In the genomic region with DNA sequence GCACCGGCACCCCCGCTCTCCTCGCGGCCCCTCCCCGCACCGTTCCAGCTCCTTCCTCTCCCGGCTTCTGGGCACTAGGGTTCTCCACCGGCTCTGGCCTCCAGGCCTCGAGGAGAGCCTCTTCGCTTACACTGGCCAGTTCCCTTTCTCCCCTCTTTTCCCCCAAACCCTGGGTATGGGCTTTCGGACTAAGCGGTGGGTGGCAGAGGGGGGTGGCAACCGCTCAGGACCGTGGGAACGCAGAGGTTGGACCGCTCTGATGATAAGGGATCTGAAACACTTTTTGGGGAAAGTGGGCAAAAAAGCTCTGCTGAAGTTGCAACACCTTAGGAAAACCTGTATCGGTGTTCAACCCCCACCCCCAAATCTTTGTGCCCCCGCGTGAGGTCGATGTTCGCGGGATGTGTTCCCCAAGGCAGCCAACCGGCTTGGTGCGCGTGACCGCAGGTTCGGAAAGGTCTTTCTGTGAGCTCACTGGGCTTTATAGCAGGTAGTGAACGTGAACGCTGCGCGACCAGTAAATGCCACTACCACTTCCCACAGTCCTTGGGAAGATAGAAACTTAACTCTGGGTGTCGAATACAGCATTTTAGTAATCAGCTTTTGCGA, we compare ENCODE assay signal across 8 mouse cellular contexts. TPM values are rescaled to one million over a fixed set of nuclear protein-coding genes. Genes with fewer than 3 reads are reported as not detected.
DNase-seq lines count a peak whose midpoint lies in the region; ATAC-seq lines count a peak whose summit lies in the region.

No protein-coding gene starts in this region.

- peak; percentile 15 for DNase-seq in urinary bladder, postnatal 25 days (ENCODE audit: low spot score)
- no peak for DNase-seq in urinary bladder, postnatal 10 days (ENCODE audit: low spot score)
- peak; percentile 64 to 70 for DNase-seq in cerebellum, postnatal 14 days
- DNase-seq in heart, embryonic 10.5 days (ENCODE audit: low spot score): no peak
- DNase-seq in kidney, adult 8-10 months: peak; percentile 30 to 50
- no peak for DNase-seq in yolk sac, embryonic 10.5 days (ENCODE audit: low spot score)

- peaks cover 33% of the 10 kb centered on the region for H3K27me3 ChIP-seq in heart, embryonic 10.5 days (ENCODE audit: insufficient read depth, poor library complexity, severe bottlenecking)
- peaks cover 53% of the 10 kb centered on the region for H3K27me3 ChIP-seq in liver, embryonic 12.5 days (replicated peaks)

- H3K27ac ChIP-seq in heart, embryonic 10.5 days: peak overlapping the region; percentile 90
- H3K27ac ChIP-seq in liver, embryonic 12.5 days: no peak overlapping the region

- ATAC-seq in liver, embryonic 12.5 days: peak; percentile 48
- ATAC-seq in monocyte, adult 5-6 weeks (replicated peaks; ENCODE audit: insufficient number of reproducible peaks, low FRiP score, low TSS enrichment, poor library complexity, severe bottlenecking): peak; percentile 15

- WGBS in heart, embryonic 10.5 days: under 1% methylated on average over 33 of the region's 33 CpGs
- WGBS in liver, embryonic 12.5 days (ENCODE audit: insufficient replicate concordance): 1% methylated on average over 30 of the region's 33 CpGs

- H3K4me2 ChIP-seq in liver, embryonic 12.5 days: peak overlapping the region; percentile 75

- H3K9ac ChIP-seq in liver, embryonic 12.5 days: peak overlapping the region; percentile 58; the same call in 1 of the 2 replicates

- H3K9me3 ChIP-seq in heart, embryonic 10.5 days: no peaks in the 10 kb centered on the region
- H3K9me3 ChIP-seq in liver, embryonic 12.5 days (replicated peaks): no peaks in the 10 kb centered on the region

- peak overlapping the region; percentile 89 for H3K4me3 ChIP-seq in heart, embryonic 10.5 days
- peak overlapping the region; percentile 63 for H3K4me3 ChIP-seq in liver, embryonic 12.5 days

- no peaks in the 10 kb centered on the region for H3K36me3 ChIP-seq in heart, embryonic 10.5 days
- H3K36me3 ChIP-seq in liver, embryonic 12.5 days: no peaks in the 10 kb centered on the region

- peaks cover 17% of the 10 kb centered on the region; the same call in 1 of the 2 replicates for H3K4me1 ChIP-seq in heart, embryonic 10.5 days
- H3K4me1 ChIP-seq in liver, embryonic 12.5 days: peaks cover 11% of the 10 kb centered on the region; the same call in 1 of the 2 replicates

RNA-seq across cellular contexts. Expression of gene Ppm1h, which starts 1.0 kb away (rescaled TPM):
- 2.3 and 3.7 TPM in 2 replicates for polyA plus RNA-seq in heart, embryonic 10.5 days (2016; fragmentation: Nextera tagmentation; extraction: Ambion mirVana)
- 1.6 TPM in 2 replicates for polyA plus RNA-seq in liver, embryonic 12.5 days (2016; fragmentation: Nextera tagmentation; extraction: Ambion mirVana)
- 88.5 to 100 TPM (median 93.4 TPM) in 3 replicates for total RNA-seq in monocyte, adult 5-6 weeks (2017)

Comparison
In these comparisons a context has a peak if more than half of its experiments do, and no peak if none do; other contexts are left out.
1. DNase-seq: peak in urinary bladder, postnatal 25 days (single experiment), cerebellum, postnatal 14 days (2 of 2) and kidney, adult 8-10 months (2 of 2); none in urinary bladder, postnatal 10 days (single experiment), heart, embryonic 10.5 days (single experiment) and yolk sac, embryonic 10.5 days (single experiment).